Mouse (Mus musculus): ENCODE measurements around the gene Carmil3. TPM values are rescaled to one million over a fixed set of nuclear protein-coding genes. Genes with fewer than 3 reads are reported as not detected.

Carmil3 gene
- polyA plus RNA-seq, 1 experiment from 2014 or later: 5.2 TPM

GRCm38 (mm10) chr14:55475654-55476053 lies 14.8 kb upstream of the Carmil3 start:
- H3K4me1 ChIP-seq: peaks cover 27% of the 10 kb centered on the region
- no peaks in the 10 kb centered on the region for H3K36me3 ChIP-seq
- WGBS: 51% methylated on average over 2 of the region's 2 CpGs
- no peak overlapping the region for H3K27ac ChIP-seq (replicated peaks)
- H3K27me3 ChIP-seq (ENCODE audit: low read depth, poor library complexity, severe bottlenecking): no peaks in the 10 kb centered on the region
- no peak overlapping the region for H3K4me3 ChIP-seq
- no peaks in the 10 kb centered on the region for H3K9me3 ChIP-seq (replicated peaks)
- DNase-seq (ENCODE audit: low spot score): no peak

GRCm38 (mm10) chr14:55477421-55477820 lies 13.0 kb upstream of the Carmil3 start:
- no peak for DNase-seq (ENCODE audit: low spot score)
- H3K9me3 ChIP-seq (replicated peaks): no peaks in the 10 kb centered on the region
- WGBS: 92% methylated on average over 1 of the region's 1 CpGs
- no peaks in the 10 kb centered on the region for H3K27me3 ChIP-seq (ENCODE audit: low read depth, poor library complexity, severe bottlenecking)
- no peaks in the 10 kb centered on the region for H3K36me3 ChIP-seq
- H3K4me1 ChIP-seq: peaks cover 16% of the 10 kb centered on the region
- H3K27ac ChIP-seq (replicated peaks): no peak overlapping the region
- H3K4me3 ChIP-seq: no peak overlapping the region

- Histone ChIP-seq H3K9me3 (replicated peaks) (no peaks in the 10 kb centered on the region), H3K36me3 (no peaks in the 10 kb centered on the region), H3K4me3 (peak overlapping the region; percentile 72), H3K27ac (replicated peaks) (no peak overlapping the region), H3K4me1 (peaks cover 16% of the 10 kb centered on the region), H3K27me3 (ENCODE audit: low read depth, poor library complexity, severe bottlenecking) (no peaks in the 10 kb centered on the region)
- no peak for DNase-seq (ENCODE audit: low spot score)
- WGBS: 92% methylated on average over 5 of the region's 5 CpGs
Measured at GRCm38 (mm10) chr14:55477829-55478228, 12.6 kb upstream of the Carmil3 start.

GRCm38 (mm10) chr14:55478651-55479599 lies 11.5 kb upstream of the Carmil3 start, which contains the start of gene Dhrs4:
TSS of gene Dhrs4 (plus strand) at chr14:55478758.
- H3K9me3 ChIP-seq (replicated peaks): no peaks in the 10 kb centered on the region
- no peaks in the 10 kb centered on the region for H3K36me3 ChIP-seq
- H3K4me3 ChIP-seq: peak within 1 kb of the TSS; percentile 72
- peak; percentile 81 for DNase-seq (ENCODE audit: low spot score)
- no peaks in the 10 kb centered on the region for H3K27me3 ChIP-seq (ENCODE audit: low read depth, poor library complexity, severe bottlenecking)
- H3K4me1 ChIP-seq: peaks cover 16% of the 10 kb centered on the region
- H3K27ac ChIP-seq (replicated peaks): peak within 1 kb of the TSS; percentile 92
- WGBS: 1% methylated on average over 38 of the region's 38 CpGs

GRCm38 (mm10) chr14:55479629-55480028 lies 10.8 kb upstream of the Carmil3 start:
- no peak overlapping the region for H3K27ac ChIP-seq (replicated peaks)
- no peaks in the 10 kb centered on the region for H3K9me3 ChIP-seq (replicated peaks)
- DNase-seq (ENCODE audit: low spot score): no peak
- H3K27me3 ChIP-seq (ENCODE audit: low read depth, poor library complexity, severe bottlenecking): no peaks in the 10 kb centered on the region
- H3K4me3 ChIP-seq: 0 out of 2 replicates have a peak overlapping the region, but pooled peaks have one; percentile 72
- H3K36me3 ChIP-seq: no peaks in the 10 kb centered on the region
- peaks cover 16% of the 10 kb centered on the region for H3K4me1 ChIP-seq
- 95% methylated on average over 10 of the region's 10 CpGs for WGBS

- Histone ChIP-seq H3K27ac (replicated peaks) (no peak overlapping the region), H3K27me3 (ENCODE audit: low read depth, poor library complexity, severe bottlenecking) (no peaks in the 10 kb centered on the region), H3K4me1 (no peaks in the 10 kb centered on the region), H3K36me3 (peaks cover 13% of the 10 kb centered on the region), H3K9me3 (replicated peaks) (no peaks in the 10 kb centered on the region), H3K4me3 (no peak overlapping the region)
- 85% methylated on average over 5 of the region's 5 CpGs for WGBS
- DNase-seq (ENCODE audit: low spot score): no peak
Measured at GRCm38 (mm10) chr14:55484430-55485085, 5.9 kb upstream of the Carmil3 start.

- 91% methylated on average over 8 of the region's 8 CpGs for WGBS
- no peak overlapping the region for H3K4me3 ChIP-seq
- H3K27ac ChIP-seq (replicated peaks): no peak overlapping the region
- H3K4me1 ChIP-seq: peaks cover 14% of the 10 kb centered on the region
- no peaks in the 10 kb centered on the region for H3K9me3 ChIP-seq (replicated peaks)
- DNase-seq (ENCODE audit: low spot score): no peak
- peaks cover 13% of the 10 kb centered on the region for H3K36me3 ChIP-seq
- no peaks in the 10 kb centered on the region; the same call in 1 of the 2 replicates for H3K27me3 ChIP-seq (ENCODE audit: low read depth, poor library complexity, severe bottlenecking)
Measured at GRCm38 (mm10) chr14:55486836-55487235, 3.6 kb upstream of the Carmil3 start.

GRCm38 (mm10) chr14:55491291-55491833 lies 911 bp downstream of the Carmil3 start:
- Histone ChIP-seq H3K4me3 (peak overlapping the region; percentile 89), H3K4me1 (peaks cover 24% of the 10 kb centered on the region), H3K9me3 (replicated peaks) (no peaks in the 10 kb centered on the region), H3K27ac (replicated peaks) (peak overlapping the region; percentile 92), H3K36me3 (peaks cover 40% of the 10 kb centered on the region), H3K27me3 (ENCODE audit: low read depth, poor library complexity, severe bottlenecking) (no peaks in the 10 kb centered on the region; the same call in 1 of the 2 replicates)
- DNase-seq (ENCODE audit: low spot score): peak; percentile 83
- under 1% methylated on average over 30 of the region's 30 CpGs for WGBS

GRCm38 (mm10) chr14:55492103-55492502 lies 1.7 kb downstream of the Carmil3 start:
- 55% methylated on average over 3 of the region's 3 CpGs for WGBS
- DNase-seq (ENCODE audit: low spot score): no peak
- Histone ChIP-seq H3K9me3 (replicated peaks) (no peaks in the 10 kb centered on the region), H3K36me3 (peaks cover 44% of the 10 kb centered on the region), H3K4me3 (peak overlapping the region; percentile 89), H3K4me1 (peaks cover 24% of the 10 kb centered on the region), H3K27me3 (ENCODE audit: low read depth, poor library complexity, severe bottlenecking) (peaks cover 4% of the 10 kb centered on the region; the same call in 1 of the 2 replicates), H3K27ac (replicated peaks) (peak overlapping the region; percentile 92)

- Histone ChIP-seq H3K27me3 (ENCODE audit: low read depth, poor library complexity, severe bottlenecking) (0 out of 2 replicates have a peak, but pooled peaks cover 4% of the 10 kb centered on the region), H3K4me3 (no peak overlapping the region), H3K27ac (replicated peaks) (no peak overlapping the region), H3K36me3 (peaks cover 69% of the 10 kb centered on the region), H3K9me3 (replicated peaks) (no peaks in the 10 kb centered on the region), H3K4me1 (peaks cover 18% of the 10 kb centered on the region)
- 77% methylated on average over 20 of the region's 20 CpGs for WGBS
- no peak for DNase-seq (ENCODE audit: low spot score)
Measured at GRCm38 (mm10) chr14:55495509-55496240, 5.2 kb downstream of the Carmil3 start.

GRCm38 (mm10) chr14:55496761-55497448 lies 6.5 kb downstream of the Carmil3 start:
- Histone ChIP-seq H3K27me3 (ENCODE audit: low read depth, poor library complexity, severe bottlenecking) (0 out of 2 replicates have a peak, but pooled peaks cover 4% of the 10 kb centered on the region), H3K36me3 (peaks cover 80% of the 10 kb centered on the region), H3K9me3 (replicated peaks) (no peaks in the 10 kb centered on the region), H3K4me1 (peaks cover 9% of the 10 kb centered on the region), H3K4me3 (no peak overlapping the region), H3K27ac (replicated peaks) (no peak overlapping the region)
- WGBS: 74% methylated on average over 16 of the region's 16 CpGs
- no peak for DNase-seq (ENCODE audit: low spot score)

Measured in midbrain, embryonic 10.5 days (tissue).